Mouse (Mus musculus): ENCODE results near the gene Zfp831. TPM values are rescaled to one million over a fixed set of nuclear protein-coding genes. Genes with fewer than 3 reads are reported as not detected.

Zfp831 gene
- total and polyA plus RNA-seq, 3 experiments, result 0.11 TPM; not detected in 2

DNA sequence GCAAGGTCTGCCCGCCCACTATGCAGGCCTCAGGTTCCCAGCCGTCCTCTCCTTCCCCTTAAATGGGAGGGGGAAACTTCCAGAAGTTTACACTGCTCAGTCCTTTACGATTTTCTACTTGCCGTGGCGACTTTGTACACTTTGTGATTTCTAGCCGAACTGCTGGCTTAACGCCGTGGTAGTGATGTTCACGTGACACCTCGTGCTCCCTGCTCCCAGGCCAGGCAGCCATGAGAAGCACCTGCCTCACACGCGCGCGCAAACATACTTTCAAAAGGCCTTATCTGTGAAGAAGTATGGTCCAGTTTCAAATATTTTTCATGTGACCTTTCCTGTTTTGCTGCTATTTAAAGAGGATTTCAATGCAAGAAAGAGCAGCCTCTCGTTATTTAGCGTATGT is 63.8 kb downstream of the Zfp831 start:
- no peaks in the 10 kb centered on the region for H3K36me3 ChIP-seq (replicated peaks)
- no peaks in the 10 kb centered on the region for H3K4me1 ChIP-seq (ENCODE audit: insufficient read depth, low read depth, low read length)
- ATAC-seq (ENCODE audit: extremely low read depth, insufficient number of reproducible peaks, low FRiP score, poor library complexity, severe bottlenecking) (no peak), DNase-seq (ENCODE audit: low spot score) (no peak)
- no peaks in the 10 kb centered on the region for H3K27me3 ChIP-seq (ENCODE audit: insufficient read depth, low read length)
- no peak for TF ChIP-seq TAL1 (conservative IDR thresholded peaks at IDR 0.05; ENCODE audit: low read depth, low read length)
- TF ChIP-seq GATA1 (IDR thresholded peaks at IDR 0.05; ENCODE audit: borderline replicate concordance, low read length), result no peak
- TF ChIP-seq GATA2 (IDR thresholded peaks at IDR 0.05; ENCODE audit: borderline replicate concordance, low read depth, low read length), result no peak
- no peak for TF ChIP-seq POLR2AphosphoS5 (IDR thresholded peaks at IDR 0.05; ENCODE audit: insufficient replicate concordance, low read depth, low read length)
- no peak for TF ChIP-seq CTCF (IDR thresholded peaks at IDR 0.05; ENCODE audit: low read depth, low read length)
- H3K4me3 ChIP-seq (ENCODE audit: low read depth, low read length), result no peak overlapping the region
- H3K9me3 ChIP-seq (replicated peaks), result peaks cover 60% of the 10 kb centered on the region

DNA sequence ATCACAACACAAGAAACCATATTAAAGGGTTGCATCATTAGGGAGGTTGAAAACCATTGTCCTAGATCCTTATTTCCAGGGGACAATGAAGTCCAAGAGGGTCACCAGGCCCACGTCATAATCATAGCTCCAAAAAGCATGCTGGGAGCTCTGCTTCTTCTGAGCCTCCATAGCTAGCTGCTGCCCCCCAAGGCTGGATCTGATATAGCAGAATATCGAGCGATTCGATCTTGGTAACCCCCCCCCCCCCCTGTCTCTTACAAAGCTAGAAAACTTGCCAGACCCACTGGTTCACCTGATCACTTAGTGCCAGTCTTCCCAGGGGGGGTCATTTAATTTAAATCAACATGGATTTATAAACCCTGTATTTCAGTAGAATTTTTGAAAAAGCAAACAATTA is 65.3 kb downstream of the Zfp831 start:
- no peak overlapping the region for H3K4me3 ChIP-seq (ENCODE audit: low read depth, low read length)
- H3K9me3 ChIP-seq (replicated peaks), result peaks cover 58% of the 10 kb centered on the region
- ATAC-seq (ENCODE audit: extremely low read depth, insufficient number of reproducible peaks, low FRiP score, poor library complexity, severe bottlenecking), result no peak
- H3K36me3 ChIP-seq (replicated peaks), result no peaks in the 10 kb centered on the region
- no peak for TF ChIP-seq GATA2 (IDR thresholded peaks at IDR 0.05; ENCODE audit: borderline replicate concordance, low read depth, low read length)
- no peak for TF ChIP-seq TAL1 (conservative IDR thresholded peaks at IDR 0.05; ENCODE audit: low read depth, low read length)
- no peak for TF ChIP-seq POLR2AphosphoS5 (IDR thresholded peaks at IDR 0.05; ENCODE audit: insufficient replicate concordance, low read depth, low read length)
- TF ChIP-seq CTCF (IDR thresholded peaks at IDR 0.05; ENCODE audit: low read depth, low read length), result no peak
- no peak for TF ChIP-seq GATA1 (IDR thresholded peaks at IDR 0.05; ENCODE audit: borderline replicate concordance, low read length)
- H3K27me3 ChIP-seq (ENCODE audit: insufficient read depth, low read length), result no peaks in the 10 kb centered on the region
- no peak for DNase-seq (ENCODE audit: low spot score)
- no peaks in the 10 kb centered on the region for H3K4me1 ChIP-seq (ENCODE audit: insufficient read depth, low read depth, low read length)

DNA sequence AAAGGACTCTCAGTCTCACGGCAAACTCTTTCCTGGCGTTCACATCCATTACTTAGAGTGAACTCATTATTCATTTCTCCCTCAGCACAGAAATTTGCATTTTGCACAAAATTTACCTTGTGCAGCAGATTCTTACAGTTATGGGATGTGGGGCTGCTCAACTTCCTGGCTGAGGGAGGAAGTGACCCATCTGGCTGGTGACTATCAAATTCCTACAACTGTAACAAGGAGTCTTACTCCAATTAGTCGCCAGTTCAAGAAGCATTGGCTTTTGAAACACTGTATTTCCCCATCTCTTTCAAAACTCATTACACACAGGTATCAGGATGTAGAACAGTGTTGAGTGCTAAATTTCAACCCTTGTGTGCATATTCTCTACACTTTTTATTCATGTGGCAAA is 66.9 kb downstream of the Zfp831 start:
- H3K4me3 ChIP-seq (ENCODE audit: low read depth, low read length), result no peak overlapping the region
- ATAC-seq (ENCODE audit: extremely low read depth, insufficient number of reproducible peaks, low FRiP score, poor library complexity, severe bottlenecking) (no peak), DNase-seq (ENCODE audit: low spot score) (no peak)
- no peaks in the 10 kb centered on the region for H3K4me1 ChIP-seq (ENCODE audit: insufficient read depth, low read depth, low read length)
- H3K27me3 ChIP-seq (ENCODE audit: insufficient read depth, low read length), result no peaks in the 10 kb centered on the region
- no peak for TF ChIP-seq POLR2AphosphoS5 (IDR thresholded peaks at IDR 0.05; ENCODE audit: insufficient replicate concordance, low read depth, low read length)
- TF ChIP-seq GATA2 (IDR thresholded peaks at IDR 0.05; ENCODE audit: borderline replicate concordance, low read depth, low read length), result no peak
- TF ChIP-seq GATA1 (IDR thresholded peaks at IDR 0.05; ENCODE audit: borderline replicate concordance, low read length), result no peak
- no peak for TF ChIP-seq TAL1 (conservative IDR thresholded peaks at IDR 0.05; ENCODE audit: low read depth, low read length)
- TF ChIP-seq CTCF (IDR thresholded peaks at IDR 0.05; ENCODE audit: low read depth, low read length), result no peak
- peaks cover 53% of the 10 kb centered on the region for H3K9me3 ChIP-seq (replicated peaks)
- H3K36me3 ChIP-seq (replicated peaks), result no peaks in the 10 kb centered on the region

DNA sequence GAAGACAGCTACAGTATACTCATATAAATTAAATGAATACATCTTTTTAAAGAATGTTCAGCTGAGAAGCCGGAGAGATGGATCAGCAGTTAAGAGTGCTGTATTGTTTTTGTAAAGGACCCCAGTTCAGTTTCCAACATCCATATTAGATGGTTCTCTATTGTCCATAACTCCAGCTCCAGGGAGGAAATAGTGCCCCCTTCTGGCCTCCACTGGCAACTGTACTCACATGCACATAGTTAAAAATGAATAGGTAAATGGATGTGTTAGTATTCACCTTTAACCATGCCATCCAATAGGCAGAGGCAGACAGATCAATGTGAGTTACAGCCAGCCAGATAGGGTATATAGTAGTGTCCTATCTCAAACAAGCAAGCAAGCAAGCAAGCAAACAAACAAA is 68.7 kb downstream of the Zfp831 start:
- no peak for DNase-seq (ENCODE audit: low spot score)
- H3K36me3 ChIP-seq (replicated peaks), result no peaks in the 10 kb centered on the region
- ATAC-seq (ENCODE audit: extremely low read depth, insufficient number of reproducible peaks, low FRiP score, poor library complexity, severe bottlenecking), result no peak

DNA sequence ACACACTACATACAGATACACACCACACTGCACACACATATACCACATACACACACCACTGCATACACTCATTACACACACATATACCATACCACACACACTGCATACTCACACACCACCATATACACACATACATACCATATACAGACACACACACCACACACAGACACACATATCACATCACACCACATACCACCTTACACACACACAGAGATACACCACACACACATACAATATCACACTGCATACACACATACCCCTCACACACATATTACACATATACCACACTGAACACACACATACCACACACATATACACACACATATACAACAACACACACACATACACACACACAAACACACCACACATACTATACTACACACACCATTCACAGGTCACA is 72.6 kb downstream of the Zfp831 start:
- ATAC-seq (ENCODE audit: extremely low read depth, insufficient number of reproducible peaks, low FRiP score, poor library complexity, severe bottlenecking) (no peak), DNase-seq (ENCODE audit: low spot score) (no peak)
- Histone ChIP-seq H3K27me3 (ENCODE audit: insufficient read depth, low read length) (no peaks in the 10 kb centered on the region), H3K9me3 (replicated peaks) (peaks cover 29% of the 10 kb centered on the region), H3K4me1 (ENCODE audit: insufficient read depth, low read depth, low read length) (no peaks in the 10 kb centered on the region), H3K36me3 (replicated peaks) (no peaks in the 10 kb centered on the region), H3K4me3 (ENCODE audit: low read depth, low read length) (no peak overlapping the region)
- TF ChIP-seq CTCF (IDR thresholded peaks at IDR 0.05; ENCODE audit: low read depth, low read length), result no peak

More for the DNA sequence above, 68.7 kb downstream of the Zfp831 start:
- TF ChIP-seq TAL1 (conservative IDR thresholded peaks at IDR 0.05; ENCODE audit: low read depth, low read length) (no peak), GATA2 (IDR thresholded peaks at IDR 0.05; ENCODE audit: borderline replicate concordance, low read depth, low read length) (no peak), POLR2AphosphoS5 (IDR thresholded peaks at IDR 0.05; ENCODE audit: insufficient replicate concordance, low read depth, low read length) (no peak), CTCF (IDR thresholded peaks at IDR 0.05; ENCODE audit: low read depth, low read length) (no peak), GATA1 (IDR thresholded peaks at IDR 0.05; ENCODE audit: borderline replicate concordance, low read length) (no peak)
- Histone ChIP-seq H3K27me3 (ENCODE audit: insufficient read depth, low read length) (no peaks in the 10 kb centered on the region), H3K4me1 (ENCODE audit: insufficient read depth, low read depth, low read length) (no peaks in the 10 kb centered on the region), H3K4me3 (ENCODE audit: low read depth, low read length) (no peak overlapping the region), H3K9me3 (replicated peaks) (peaks cover 43% of the 10 kb centered on the region)

DNA sequence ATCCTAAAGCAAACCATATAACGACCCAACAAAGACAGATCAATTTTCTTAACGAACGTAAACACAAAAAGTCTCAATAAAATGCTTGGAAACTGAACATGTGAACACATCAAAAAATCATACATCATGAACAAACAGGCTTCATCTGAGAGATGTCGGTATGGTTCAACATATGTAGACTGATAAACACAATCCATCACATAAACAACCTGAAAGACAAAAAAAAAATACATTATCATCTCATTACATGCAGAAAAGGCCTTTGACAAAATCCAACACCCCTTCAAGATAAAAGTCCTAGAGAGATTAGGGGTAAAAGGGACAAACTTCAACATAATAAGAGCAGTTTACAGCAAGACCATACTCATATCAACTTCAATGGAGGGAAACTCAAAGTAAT is 74.5 kb downstream of the Zfp831 start:
- DNase-seq (ENCODE audit: low spot score) (no peak), ATAC-seq (ENCODE audit: extremely low read depth, insufficient number of reproducible peaks, low FRiP score, poor library complexity, severe bottlenecking) (no peak)
- no peaks in the 10 kb centered on the region for H3K4me1 ChIP-seq (ENCODE audit: insufficient read depth, low read depth, low read length)
- H3K36me3 ChIP-seq (replicated peaks), result no peaks in the 10 kb centered on the region
- H3K4me3 ChIP-seq (ENCODE audit: low read depth, low read length), result no peak overlapping the region
- no peaks in the 10 kb centered on the region for H3K27me3 ChIP-seq (ENCODE audit: insufficient read depth, low read length)
- peaks cover 36% of the 10 kb centered on the region for H3K9me3 ChIP-seq (replicated peaks)
- TF ChIP-seq TAL1 (conservative IDR thresholded peaks at IDR 0.05; ENCODE audit: low read depth, low read length) (no peak), CTCF (IDR thresholded peaks at IDR 0.05; ENCODE audit: low read depth, low read length) (no peak), POLR2AphosphoS5 (IDR thresholded peaks at IDR 0.05; ENCODE audit: insufficient replicate concordance, low read depth, low read length) (no peak), GATA2 (IDR thresholded peaks at IDR 0.05; ENCODE audit: borderline replicate concordance, low read depth, low read length) (no peak), GATA1 (IDR thresholded peaks at IDR 0.05; ENCODE audit: borderline replicate concordance, low read length) (no peak)

Measured in G1E (cell line).